Mouse (Mus musculus) neutrophil, adult 83 days (primary cell): ENCODE data around the gene H2-Q1. TPM values are rescaled to one million over a fixed set of nuclear protein-coding genes. Genes with fewer than 3 reads are reported as not detected.

Experiments
- total RNA-seq, 2 experiments: library from RNA; stranded (reverse); gene quantifications; one replicate each; pipeline ENCODE4 v1.2.4; 2023

The H2-Q1 gene
- 1 to 10 TPM; 6.7 to 6.9 TPM for total RNA-seq

DNA sequence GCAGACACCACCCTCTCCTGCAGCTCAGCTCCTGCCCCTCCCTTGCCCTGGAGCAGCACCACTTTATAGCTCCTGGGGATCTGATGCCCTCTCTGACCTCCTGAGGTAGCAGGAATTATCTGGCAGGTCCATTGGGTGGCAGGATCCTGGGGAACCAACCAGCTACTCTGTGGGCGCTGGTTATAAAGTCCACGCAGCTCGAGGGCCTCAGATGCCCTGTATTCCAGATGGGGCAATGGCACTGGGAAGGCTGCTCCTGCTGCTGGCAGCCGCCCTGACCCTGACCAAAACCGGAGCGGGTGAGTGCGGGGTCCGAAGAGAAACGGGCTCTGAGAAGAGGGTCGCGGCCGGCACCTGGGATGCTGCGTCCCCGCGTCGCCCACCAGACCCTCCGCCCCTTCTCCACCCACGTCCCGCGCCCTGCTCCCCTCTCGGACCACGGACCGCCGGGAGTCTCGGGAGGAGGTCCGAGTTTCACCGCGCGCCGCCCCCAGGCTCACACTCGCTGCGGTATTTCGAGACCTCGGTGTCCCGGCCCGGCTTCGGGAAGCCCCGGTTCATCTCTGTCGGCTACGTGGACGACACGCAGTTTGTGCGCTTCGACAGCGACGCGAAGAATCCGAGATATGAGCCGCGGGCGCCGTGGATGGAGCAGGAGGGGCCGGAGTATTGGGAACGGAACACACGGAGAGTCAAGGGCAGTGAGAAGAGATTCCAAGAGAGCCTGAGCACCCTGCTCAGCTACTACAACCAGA, at the start of gene H2-Q1:
TSS of gene H2-Q1 (plus strand) at position 79 of the 755 bp plus-strand sequence.

DNA sequence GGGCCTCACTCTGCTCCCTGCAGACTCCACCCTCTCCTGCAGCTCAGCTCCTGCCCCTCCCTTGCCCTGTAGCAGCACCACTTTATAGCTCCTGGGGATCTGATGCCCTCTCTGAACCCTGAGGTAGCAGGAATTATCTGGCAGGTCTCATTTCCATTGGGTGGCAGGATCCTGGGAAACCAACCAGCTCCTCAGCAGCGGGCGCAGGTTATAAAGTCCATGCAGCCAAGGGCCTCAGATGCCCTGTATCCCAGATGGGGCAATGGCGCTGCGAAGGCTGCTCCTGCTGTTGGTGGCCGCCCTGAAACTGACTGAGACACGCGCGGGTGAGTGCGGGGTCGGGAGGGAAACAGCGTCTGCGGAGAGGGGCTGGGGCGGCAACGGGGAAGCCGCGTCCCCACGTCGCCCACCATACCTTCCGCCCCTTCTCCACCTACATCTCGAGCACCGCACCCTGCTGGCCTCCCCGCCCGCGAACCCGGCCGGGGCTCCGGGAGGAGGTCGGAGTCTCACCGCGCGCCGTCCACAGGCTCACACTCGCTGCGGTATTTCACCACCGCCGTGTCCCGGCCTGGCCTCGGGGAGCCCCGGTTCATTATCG, 22.0 kb downstream of the H2-Q1 start, which contains the start of gene H2-Q2:
TSS of gene H2-Q2 (plus strand) at position 172 of the 601 bp plus-strand sequence.

Other genes with a start within 250 kb of the H2-Q1 start
- not detected for gene Ly6g6e, start 243.5 kb upstream of the H2-Q1 start, total RNA-seq
- gene Ly6g6d, start 242.3 kb upstream of the H2-Q1 start, total RNA-seq = not detected
- gene Ly6g6f, start 234.8 kb upstream of the H2-Q1 start, total RNA-seq = under 1 TPM in 1 of 2 experiments, not detected in 1; 0.35 TPM
- 10 to 100 TPM; 50.2 to 58.4 TPM for gene Abhd16a, start 231.1 kb upstream of the H2-Q1 start, total RNA-seq
- gene Ly6g5c, start 212.1 kb upstream of the H2-Q1 start, total RNA-seq = not detected
- 10 to 100 TPM; 13.5 to 16.4 TPM for gene Ly6g5b, start 205.0 kb upstream of the H2-Q1 start, total RNA-seq
- 10 to 100 TPM; 20.2 to 26.5 TPM for gene Gpank1, start 198.9 kb upstream of the H2-Q1 start, total RNA-seq
- 100 to 1,000 TPM; 172 TPM for gene Csnk2b, start 198.4 kb upstream of the H2-Q1 start, total RNA-seq
- 10 to 100 TPM; 16.4 to 24.3 TPM for gene D17H6S53E, start 194.0 kb upstream of the H2-Q1 start, total RNA-seq
- under 1 TPM in 1 of 2 experiments, not detected in 1; 0.42 TPM for gene Apom, start 188.4 kb upstream of the H2-Q1 start, total RNA-seq
- 100 to 1,000 TPM; 222 to 226 TPM for gene Bag6, start 185.2 kb upstream of the H2-Q1 start, total RNA-seq
- 100 to 1,000 TPM; 180 to 195 TPM for gene Prrc2a, start 155.5 kb upstream of the H2-Q1 start, total RNA-seq
- 10 to 100 TPM; 18.0 to 18.3 TPM for gene Aif1, start 144.3 kb upstream of the H2-Q1 start, total RNA-seq
- gene Lst1, start 132.0 kb upstream of the H2-Q1 start, total RNA-seq = 100 to 1,000 TPM; 564 to 656 TPM
- gene Ltb, start 126.0 kb upstream of the H2-Q1 start, total RNA-seq = 10 to 100 TPM; 84.2 to 91.5 TPM
- gene Tnf, start 118.4 kb upstream of the H2-Q1 start, total RNA-seq = 10 to 100 TPM; 71.0 to 84.1 TPM
- gene Lta, start 115.1 kb upstream of the H2-Q1 start, total RNA-seq = not detected
- not detected for gene Gm16181, start 99.6 kb upstream of the H2-Q1 start, total RNA-seq
- gene Atp6v1g2, start 86.7 kb upstream of the H2-Q1 start, total RNA-seq = 1 to 10 TPM; 2.2 to 4.8 TPM
- gene Nfkbil1, start 84.6 kb upstream of the H2-Q1 start, total RNA-seq = 10 to 100 TPM; 18.6 to 19.5 TPM
- gene Ddx39b, start 78.7 kb upstream of the H2-Q1 start, total RNA-seq = 100 to 1,000 TPM; 208 to 239 TPM
- gene H2-D1, start 57.7 kb upstream of the H2-Q1 start, total RNA-seq = 1,000 to 10,000 TPM; 1,522 to 1,549 TPM
- 1 to 10 TPM; 5.5 to 6.4 TPM for gene H2-Q2, start 21.8 kb downstream of the H2-Q1 start, total RNA-seq
- 10 to 100 TPM; 73.7 to 78.8 TPM for gene H2-Q4, start 59.2 kb downstream of the H2-Q1 start, total RNA-seq
- 10 to 100 TPM; 16.6 to 19.4 TPM for gene H2-Q6, start 104.4 kb downstream of the H2-Q1 start, total RNA-seq
- gene H2-Q7, start 118.8 kb downstream of the H2-Q1 start, total RNA-seq = 10 to 100 TPM; 15.6 to 18.5 TPM
- 10 to 100 TPM; 52.2 to 52.4 TPM for gene H2-Q10, start 149.7 kb downstream of the H2-Q1 start, total RNA-seq
- 1 to 10 TPM; 1.2 to 2.6 TPM for gene Pou5f1, start 185.6 kb downstream of the H2-Q1 start, total RNA-seq
- gene Tcf19, start 196.4 kb downstream of the H2-Q1 start, total RNA-seq = 10 to 100 TPM; 35.4 to 36.0 TPM
- gene Cchcr1, start 196.7 kb downstream of the H2-Q1 start, total RNA-seq = 10 to 100 TPM; 14.5 to 17.8 TPM
- gene Psors1c2, start 212.8 kb downstream of the H2-Q1 start, total RNA-seq = not detected
- not detected for gene Cdsn, start 231.7 kb downstream of the H2-Q1 start, total RNA-seq
- not detected for gene 2300002M23Rik, start 247.0 kb downstream of the H2-Q1 start, total RNA-seq